Mouse (Mus musculus) cerebellum, postnatal 25 days (tissue): Measurements from ENCODE around the gene Mrps23.

Experiments used
- DNase-seq, 2 experiments: peaks; one replicate each; pipeline ENCODE4 v3.0.0; 2021; ENCODE audit warnings: mixed read lengths in 2 of 2

The Mrps23 gene

GRCm38 (mm10) chr11:88213757-88214156, 9.6 kb downstream of the Mrps23 start:
- DNase-seq: peak; percentile 36 to 38

GRCm38 (mm10) chr11:88214881-88215831, 11.0 kb downstream of the Mrps23 start:
- peak; percentile 82 to 84 for DNase-seq

- DNase-seq: peak; percentile 86
Observed at GRCm38 (mm10) chr11:88216231-88216685, 12.1 kb downstream of the Mrps23 start.

- no peak for DNase-seq
Observed at GRCm38 (mm10) chr11:88218155-88218554, 14.0 kb downstream of the Mrps23 start.

- DNase-seq: no peak
Observed at GRCm38 (mm10) chr11:88218586-88218985, 14.4 kb downstream of the Mrps23 start.

- no peak for DNase-seq
Observed at GRCm38 (mm10) chr11:88221929-88222475, 17.8 kb downstream of the Mrps23 start.

GRCm38 (mm10) chr11:88227001-88227957, 23.1 kb downstream of the Mrps23 start:
- peak; percentile 23 to 29 for DNase-seq

- DNase-seq: no peak
Observed at GRCm38 (mm10) chr11:88231213-88231790, 27.1 kb downstream of the Mrps23 start.

GRCm38 (mm10) chr11:88233528-88234427, 29.6 kb downstream of the Mrps23 start:
- no peak for DNase-seq

- no peak for DNase-seq
Observed at GRCm38 (mm10) chr11:88234789-88235188, 30.6 kb downstream of the Mrps23 start.

GRCm38 (mm10) chr11:88235221-88236203, 31.3 kb downstream of the Mrps23 start:
- DNase-seq: no peak

- DNase-seq: no peak
Observed at GRCm38 (mm10) chr11:88240275-88240674, 36.1 kb downstream of the Mrps23 start.

- DNase-seq: no peak
Observed at GRCm38 (mm10) chr11:88240736-88241353, 36.7 kb downstream of the Mrps23 start.

GRCm38 (mm10) chr11:88241468-88242301, 37.5 kb downstream of the Mrps23 start:
- no peak for DNase-seq

- no peak for DNase-seq
Observed at GRCm38 (mm10) chr11:88245581-88246170, 41.5 kb downstream of the Mrps23 start.

- DNase-seq: no peak
Observed at GRCm38 (mm10) chr11:88248636-88249035, 44.4 kb downstream of the Mrps23 start.

- DNase-seq: no peak
Observed at GRCm38 (mm10) chr11:88250568-88250967, 46.4 kb downstream of the Mrps23 start.

- no peak for DNase-seq
Observed at GRCm38 (mm10) chr11:88251295-88251694, 47.1 kb downstream of the Mrps23 start.
